Mouse (Mus musculus) myocyte (in vitro differentiated cells): ENCODE results near the gene Snurf.

ENCODE experiments used
- CEBPB ChIP-seq: IDR thresholded peaks from 2 replicates; pipeline ENCODE4 v1.6.1; 2011; ENCODE audit warnings: mild to moderate bottlenecking, moderate library complexity; ENCODE audit not compliant: poor library complexity, insufficient read depth, severe bottlenecking
- E2F4 ChIP-seq: IDR thresholded peaks from one replicate; pipeline ENCODE4 v1.6.1; 2011; ENCODE audit warnings: mild to moderate bottlenecking, control low read depth, moderate library complexity; ENCODE audit not compliant: insufficient read depth
- POLR2A ChIP-seq: IDR thresholded peaks from one replicate; pipeline ENCODE4 v1.6.1; 2011; ENCODE audit warnings: low read depth, mild to moderate bottlenecking, control low read depth, moderate library complexity; ENCODE audit not compliant: insufficient read length
- TCF12 ChIP-seq: IDR thresholded peaks from one replicate; pipeline ENCODE4 v1.6.1; 2011; ENCODE audit warnings: mild to moderate bottlenecking, control low read depth; ENCODE audit not compliant: poor library complexity, insufficient read depth, severe bottlenecking
- USF1 ChIP-seq: IDR thresholded peaks from one replicate; pipeline ENCODE4 v1.6.1; 2011; ENCODE audit warnings: low read depth, mild to moderate bottlenecking, control low read depth, moderate library complexity

DNA sequence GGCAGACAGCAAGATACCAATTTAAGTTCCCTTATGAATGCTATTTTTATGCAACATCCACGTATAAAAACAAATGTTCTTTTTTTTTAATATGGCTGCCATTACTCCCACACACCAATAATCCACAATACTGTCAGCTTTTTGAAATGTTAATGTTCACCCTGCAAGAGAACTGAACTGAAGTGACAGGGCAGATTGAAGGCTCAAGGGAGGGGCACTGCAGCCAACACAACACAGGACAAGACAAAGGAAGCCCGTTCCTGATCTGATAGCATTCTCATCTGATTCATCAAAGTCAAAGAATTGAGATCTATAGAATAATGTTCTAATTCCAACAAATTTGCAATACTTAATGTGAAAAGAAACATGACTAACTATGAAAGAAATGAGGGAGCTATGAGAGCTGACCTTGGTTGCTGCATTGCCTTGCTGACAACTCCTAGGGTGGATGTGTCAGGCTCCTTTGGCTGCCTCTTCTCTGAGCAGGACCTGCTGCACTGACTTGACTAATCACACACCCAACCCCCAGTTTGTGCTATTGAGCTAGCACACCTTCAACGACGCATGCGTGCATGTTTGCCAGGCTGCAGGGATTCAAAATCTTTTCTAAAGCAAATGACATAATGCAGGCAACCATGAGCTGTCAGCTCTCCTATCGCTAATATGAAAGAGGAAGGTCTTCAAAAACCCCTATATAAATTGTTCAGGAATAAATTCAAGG is 42.8 kb upstream of the Snurf start:
- TF ChIP-seq TCF12 (no peak), POLR2A (no peak), USF1 (no peak), CEBPB (no peak), E2F4 (no peak)
